Comparison of ENCODE assay signal across 8 mouse cellular contexts in the genomic region with DNA sequence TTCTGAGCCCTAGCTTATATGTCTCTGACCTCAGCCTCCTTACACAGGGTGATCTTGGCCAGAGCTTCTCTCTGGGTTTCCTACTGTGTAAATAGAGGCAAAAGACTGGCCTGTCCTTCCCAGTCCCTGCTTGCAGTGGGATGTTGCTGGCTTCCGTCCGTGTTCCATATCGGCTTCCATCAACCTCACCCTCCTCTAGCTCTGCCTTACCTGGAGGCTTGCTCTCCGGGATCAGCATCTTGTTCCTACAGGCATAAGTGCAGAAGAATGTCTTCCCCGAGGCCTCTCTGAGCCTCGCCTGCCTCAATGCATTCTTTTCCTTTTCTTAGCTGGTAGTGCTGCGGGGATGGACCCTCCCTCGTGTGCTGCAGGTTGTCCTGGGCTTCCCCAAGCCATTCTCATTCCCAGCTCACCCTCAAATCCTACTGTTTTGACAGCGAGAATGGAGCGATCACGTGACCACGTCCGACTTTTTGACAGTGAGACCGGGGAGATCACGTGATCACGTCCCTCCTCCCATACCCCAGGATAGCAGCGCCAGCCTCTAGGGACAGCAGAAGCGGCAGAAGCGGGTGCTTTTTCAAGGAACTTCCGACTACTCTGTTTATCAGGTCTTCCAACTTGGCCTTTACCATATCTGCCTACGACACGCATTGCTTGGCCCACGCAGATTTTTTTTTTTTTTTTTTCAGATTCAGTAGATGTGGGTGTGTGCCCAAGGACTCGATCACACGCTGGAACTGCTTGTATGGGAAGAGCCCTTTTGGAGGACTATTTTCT. TPM values are rescaled to one million over a fixed set of nuclear protein-coding genes. Genes with fewer than 3 reads are reported as not detected.
A peak's percentile ranks its signal among the peaks of the same experiment; 100 is the strongest.
DNase-seq lines count a peak whose midpoint lies in the region; ATAC-seq lines count a peak whose summit lies in the region.

No protein-coding gene starts in this region.

- 13% methylated on average over 25 of the region's 25 CpGs for WGBS in macrophage (ENCODE audit: missing documents)

- ATAC-seq in inflammation-experienced regulatory T-cells, adult 6 months, result peak; percentile 67

- peak overlapping the region; percentile 30 for H3K4me3 ChIP-seq in macrophage (ENCODE audit: inconsistent target)

- H3K27ac ChIP-seq in macrophage, result peak overlapping the region; percentile 52

- peak; percentile 57 to 79 for DNase-seq in adrenal gland, adult (ENCODE audit: inconsistent age in 2 of 2, low spot score in 1 of 2)
- DNase-seq in embryo, embryonic 10.5 days (ENCODE audit: low spot score), result peak; percentile 88
- DNase-seq in gastrocnemius, postnatal 14 days, result peak; percentile 60
- peak; percentile 58 to 72 for DNase-seq in left cerebral cortex, adult 8-10 months (ENCODE audit: low spot score in 2 of 2)
- DNase-seq in retina, postnatal 7 days (ENCODE audit: low read depth, low spot score), result peak; percentile 24
- peak; percentile 15 for DNase-seq in urinary bladder, postnatal 10 days (ENCODE audit: low spot score)

- no peaks in the 10 kb centered on the region for H3K79me2 ChIP-seq in macrophage (ENCODE audit: inconsistent target)

- no peaks in the 10 kb centered on the region for H3K36me3 ChIP-seq in macrophage (ENCODE audit: inconsistent target)

- intact Hi-C loops in gastrocnemius, postnatal 14 days (cut with DNase I; ENCODE audit: low total_unique reads), result no loop called here

RNA-seq across cellular contexts. Expression of gene Il1r2, which starts 11.7 kb away (rescaled TPM):
- under 1 TPM; 0.14 to 0.27 TPM for total RNA-seq in gastrocnemius, postnatal 14 days (2021)
- 100 to 1,000 TPM; 110 to 229 (median 126) TPM for polyA plus RNA-seq in inflammation-experienced regulatory T-cells, adult 6 months (2017; shearing (Covaris generic))
- under 1 TPM in 3 of 4 experiments, not detected in 1; 0.35 to 0.46 (median 0.36) TPM for total RNA-seq in left cerebral cortex, adult 8-10 months (2022)
- 10 to 100 TPM in 1 of 26 experiments, 1 to 10 TPM in 10, under 1 TPM in 1, not detected in 14; 0.50 to 22.0 (median 4.1) TPM for total RNA-seq in macrophage (2018; cell fraction: chromatin; rRNA removed)
- 1 to 10 TPM in 18 of 26 experiments, under 1 TPM in 8; 0.44 to 3.8 (median 1.3) TPM for total RNA-seq in macrophage (2018; cell fraction: cytosol; rRNA removed)
- total RNA-seq in macrophage (2018; cell fraction: nucleus; rRNA removed), result 10 to 100 TPM in 1 of 26 experiments, 1 to 10 TPM in 23, not detected in 2; 1.1 to 10.4 (median 3.2) TPM
- polyA plus RNA-seq in macrophage (2018), result 0.54 to 0.81 TPM (median 0.60 TPM) in 3 replicates

Comparison
In these comparisons a context has a peak if more than half of its experiments do, and no peak if none do; other contexts are left out.
1. Peak in every context shown above with its lines: DNase-seq, ATAC-seq, H3K4me3 ChIP-seq and H3K27ac ChIP-seq.
2. DNase-seq: peak in every context shown above with its lines; median percentile 88 in embryo, embryonic 10.5 days; 68 in adrenal gland, adult; 65 in left cerebral cortex, adult 8-10 months; 60 in gastrocnemius, postnatal 14 days; 24 in retina, postnatal 7 days; 15 in urinary bladder, postnatal 10 days.